Mouse (Mus musculus): ENCODE measurements at regions not wholly inside any gene's neighbourhood (a gene's known extent, or its start where the extent isn't known, plus 50 kb on each side); places are given as distances from the start of the nearest gene placed in this dataset.
"Not testable (repeated sequence)": the region's sequence is repeated elsewhere in the genome, so short reads cannot be mapped to it uniquely, and the experiment has no call there.

DNA sequence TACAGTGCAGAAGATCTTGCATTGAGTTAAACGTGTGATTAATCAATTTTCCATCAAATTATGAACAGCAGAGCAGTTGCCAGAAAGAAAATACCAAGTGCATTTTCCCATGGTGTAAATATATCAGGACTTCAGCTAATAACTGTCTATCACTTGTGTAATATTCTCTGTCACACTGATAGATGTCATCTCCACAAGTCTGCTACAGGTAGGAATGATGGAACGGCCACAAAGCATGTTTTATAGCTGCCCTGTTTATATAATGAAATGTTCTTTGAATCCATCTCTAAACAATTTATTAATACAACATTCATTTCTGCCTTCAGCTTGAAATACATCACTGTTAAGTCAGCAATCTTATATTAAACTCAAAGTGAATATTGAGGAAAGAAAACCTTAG is 272.9 kb upstream of the Zic4 start:
- H3K36me3 ChIP-seq (replicated peaks): no peaks in the 10 kb centered on the region
- H3K4me1 ChIP-seq: no peaks in the 10 kb centered on the region
- WGBS: 79% methylated on average over 2 of the region's 2 CpGs
- no peak overlapping the region for H3K27ac ChIP-seq
- DNase-seq (ENCODE audit: extremely low spot score, low spot score): no peak
- H3K9me3 ChIP-seq: no peaks in the 10 kb centered on the region
- H3K27me3 ChIP-seq (ENCODE audit: poor library complexity, severe bottlenecking): no peaks in the 10 kb centered on the region
- no peak overlapping the region for H3K4me3 ChIP-seq

GRCm38 (mm10) chr9:91091421-91092050 is 270.7 kb upstream of the Zic4 start:
- no peak overlapping the region for H3K27ac ChIP-seq
- H3K36me3 ChIP-seq (replicated peaks): no peaks in the 10 kb centered on the region
- H3K4me1 ChIP-seq: no peaks in the 10 kb centered on the region
- no peak overlapping the region for H3K4me3 ChIP-seq
- H3K27me3 ChIP-seq (ENCODE audit: poor library complexity, severe bottlenecking): no peaks in the 10 kb centered on the region
- no peak for DNase-seq (ENCODE audit: extremely low spot score, low spot score)
- no peaks in the 10 kb centered on the region for H3K9me3 ChIP-seq
- 97% methylated on average over 1 of the region's 1 CpGs for WGBS

DNA sequence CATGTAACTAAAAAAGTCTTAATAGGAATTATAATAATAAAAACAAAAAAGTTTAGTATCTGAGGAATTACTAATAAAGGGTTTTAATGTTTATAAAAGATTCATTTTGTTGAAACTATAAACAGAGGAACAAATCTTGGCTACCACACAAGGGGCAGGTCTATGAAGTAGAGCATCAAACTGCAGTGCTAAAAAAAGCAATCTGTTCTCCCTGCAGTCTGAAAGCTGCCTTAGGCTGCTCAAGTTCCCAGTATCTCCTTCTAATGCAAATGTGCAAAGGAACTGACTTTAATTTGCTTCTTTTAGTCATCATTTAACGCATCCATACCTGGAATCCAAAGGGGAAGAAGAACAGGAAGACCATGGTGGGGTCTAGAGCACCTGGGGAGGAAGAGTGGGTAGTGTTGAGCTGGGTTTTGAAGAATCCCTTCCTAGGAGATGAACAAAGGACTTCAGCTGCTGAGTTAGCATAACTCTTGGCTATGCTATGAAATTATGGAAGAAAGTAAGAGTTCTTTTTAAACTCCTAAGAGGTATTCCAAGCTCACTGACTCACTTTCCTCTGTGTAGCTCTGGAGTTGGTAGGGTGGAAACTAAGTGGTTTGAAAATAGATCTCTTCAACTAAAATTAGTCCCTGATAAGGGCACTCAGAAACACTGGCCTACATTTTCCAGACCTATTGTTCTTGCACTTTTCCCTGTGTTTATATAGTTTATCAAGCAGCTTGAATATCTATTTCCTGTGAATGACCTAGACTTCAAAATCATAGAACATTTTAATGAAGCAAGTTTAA is 260.4 kb upstream of the Zic4 start:
- no peaks in the 10 kb centered on the region for H3K36me3 ChIP-seq (replicated peaks)
- DNase-seq (ENCODE audit: extremely low spot score, low spot score): no peak
- H3K4me3 ChIP-seq: no peak overlapping the region
- 57% methylated on average over 1 of the region's 1 CpGs for WGBS
- H3K4me1 ChIP-seq: no peaks in the 10 kb centered on the region
- no peaks in the 10 kb centered on the region for H3K27me3 ChIP-seq (ENCODE audit: poor library complexity, severe bottlenecking)
- H3K9me3 ChIP-seq: no peaks in the 10 kb centered on the region
- no peak overlapping the region for H3K27ac ChIP-seq

DNA sequence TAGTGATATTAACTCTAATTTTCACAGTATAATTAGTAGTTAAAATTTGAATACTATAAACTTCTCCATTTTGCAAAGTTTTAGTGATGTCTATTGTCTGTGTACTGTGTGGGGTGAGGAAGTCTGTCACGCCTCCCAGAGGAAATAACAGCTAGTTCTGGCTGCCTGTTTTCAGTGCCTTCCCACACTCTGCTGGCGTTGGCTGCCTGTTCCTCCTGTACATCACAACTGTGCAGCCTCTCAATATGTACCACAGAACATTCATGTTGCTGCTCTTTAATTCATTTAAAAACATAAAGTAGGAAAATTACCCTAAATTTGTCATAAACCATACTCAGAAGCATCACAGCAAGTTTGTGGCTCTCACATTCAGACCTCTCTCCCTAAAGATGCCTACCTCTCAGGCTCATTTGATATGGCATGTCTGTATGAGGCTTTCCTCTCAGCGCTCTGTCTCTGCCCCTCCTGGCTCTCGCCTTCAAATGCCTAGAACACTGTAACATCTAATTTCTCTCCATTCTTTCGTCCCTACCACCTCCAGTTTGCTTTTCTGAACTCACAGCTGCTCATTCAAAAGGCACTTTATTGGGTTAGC is 239.7 kb upstream of the Zic4 start:
- Histone ChIP-seq H3K4me1 (peaks cover 7% of the 10 kb centered on the region), H3K27ac (no peak overlapping the region), H3K9me3 (no peaks in the 10 kb centered on the region), H3K4me3 (no peak overlapping the region), H3K27me3 (ENCODE audit: poor library complexity, severe bottlenecking) (no peaks in the 10 kb centered on the region), H3K36me3 (replicated peaks) (no peaks in the 10 kb centered on the region)
- no peak for DNase-seq (ENCODE audit: extremely low spot score, low spot score)
- 81% methylated on average over 5 of the region's 5 CpGs for WGBS

DNA sequence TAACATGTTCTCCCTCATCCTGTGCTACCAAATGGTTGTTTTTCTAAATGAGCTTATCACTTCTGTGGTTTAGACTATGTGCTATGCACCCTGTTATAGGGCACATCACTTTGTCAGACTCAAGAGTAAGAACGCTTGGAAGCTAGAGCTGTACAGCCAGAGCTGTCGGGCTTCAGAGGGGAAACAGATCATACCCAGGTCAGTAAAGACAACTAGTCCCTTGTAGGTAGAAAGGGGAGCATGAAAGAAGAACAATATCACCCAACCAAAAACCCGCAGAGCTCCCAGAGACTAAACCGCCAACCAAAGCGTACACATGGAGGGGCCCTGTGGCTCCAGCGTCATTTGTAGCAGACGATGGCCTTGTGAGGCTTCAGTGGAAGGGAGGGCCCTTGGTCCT is 239.0 kb upstream of the Zic4 start:
- Histone ChIP-seq H3K27ac (no peak overlapping the region), H3K9me3 (no peaks in the 10 kb centered on the region), H3K27me3 (ENCODE audit: poor library complexity, severe bottlenecking) (no peaks in the 10 kb centered on the region), H3K4me1 (peaks cover 7% of the 10 kb centered on the region), H3K4me3 (no peak overlapping the region), H3K36me3 (replicated peaks) (no peaks in the 10 kb centered on the region)
- WGBS: 89% methylated on average over 7 of the region's 7 CpGs
- no peak for DNase-seq (ENCODE audit: extremely low spot score, low spot score)

DNA sequence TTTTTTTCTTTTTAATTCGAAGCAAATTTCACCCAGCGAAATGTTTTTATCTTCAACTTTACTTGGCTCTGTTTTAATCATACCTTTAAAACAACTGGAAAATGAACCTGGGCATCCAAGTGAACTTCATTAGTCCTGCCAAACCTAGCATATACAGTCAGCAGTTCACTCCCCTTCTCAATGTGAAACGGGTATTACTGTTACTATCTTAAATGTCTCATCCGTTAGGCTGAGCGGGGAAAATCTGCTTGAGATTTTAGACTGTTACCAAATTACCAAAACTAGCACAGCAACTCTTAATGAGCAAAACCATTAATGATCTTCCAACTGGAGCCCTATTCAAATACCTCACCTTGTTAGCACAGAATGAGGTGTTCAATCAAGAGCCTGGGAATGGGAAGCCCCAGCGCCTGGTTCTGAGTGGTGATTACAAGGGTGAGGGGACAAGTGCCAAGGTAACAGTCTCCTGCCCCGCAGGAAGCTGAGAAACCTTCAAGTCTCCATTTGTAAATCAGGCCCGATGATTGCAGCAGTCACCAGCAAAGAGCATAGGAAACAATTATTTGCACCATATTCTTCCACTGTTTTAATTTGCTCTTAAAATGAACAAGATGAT is 235.5 kb upstream of the Zic4 start:
- DNase-seq (ENCODE audit: extremely low spot score, low spot score): no peak
- peaks cover 7% of the 10 kb centered on the region for H3K4me1 ChIP-seq
- no peaks in the 10 kb centered on the region for H3K9me3 ChIP-seq
- H3K27me3 ChIP-seq (ENCODE audit: poor library complexity, severe bottlenecking): no peaks in the 10 kb centered on the region
- no peak overlapping the region for H3K27ac ChIP-seq
- WGBS: 66% methylated on average over 8 of the region's 8 CpGs
- H3K36me3 ChIP-seq (replicated peaks): no peaks in the 10 kb centered on the region
- no peak overlapping the region for H3K4me3 ChIP-seq

GRCm38 (mm10) chr9:91128491-91128890 is 233.7 kb upstream of the Zic4 start:
- not testable (repeated sequence) for DNase-seq (ENCODE audit: extremely low spot score, low spot score); H3K27me3 ChIP-seq (ENCODE audit: poor library complexity, severe bottlenecking); H3K27ac ChIP-seq; H3K4me1 ChIP-seq; H3K36me3 ChIP-seq (replicated peaks); H3K4me3 ChIP-seq; H3K9me3 ChIP-seq
- 60% methylated on average over 2 of the region's 2 CpGs for WGBS

DNA sequence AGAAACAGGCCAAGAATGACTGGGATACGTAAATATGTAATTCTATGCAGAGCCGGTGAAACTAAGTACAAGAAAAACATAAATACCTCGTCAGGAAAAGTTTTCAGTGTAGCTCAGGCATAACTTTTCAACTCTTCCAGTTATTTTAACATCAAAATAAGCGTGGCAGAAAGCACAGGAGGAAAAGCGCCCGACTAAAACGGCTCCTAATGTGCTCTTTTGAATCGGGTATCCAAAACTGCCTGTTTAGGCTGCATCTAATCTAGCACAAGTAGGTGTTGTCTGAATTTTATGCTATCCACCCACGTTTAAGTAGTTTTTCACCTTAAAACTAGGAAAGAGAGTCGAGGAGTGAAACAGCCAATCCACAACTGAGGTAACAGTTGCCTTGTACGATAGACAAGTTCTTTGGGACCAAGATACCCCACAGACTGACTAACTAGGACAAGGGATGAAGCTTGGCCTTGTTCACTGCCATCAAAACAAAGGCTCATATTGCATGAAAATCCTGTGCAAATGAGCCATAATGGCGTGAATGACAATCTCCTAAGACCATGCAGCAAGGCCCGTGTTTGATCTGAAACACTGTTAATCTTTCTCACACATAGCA is 232.0 kb upstream of the Zic4 start:
- DNase-seq (ENCODE audit: extremely low spot score, low spot score): no peak
- peaks cover 7% of the 10 kb centered on the region for H3K4me1 ChIP-seq
- H3K4me3 ChIP-seq: no peak overlapping the region
- no peaks in the 10 kb centered on the region for H3K9me3 ChIP-seq
- no peaks in the 10 kb centered on the region for H3K36me3 ChIP-seq (replicated peaks)
- 85% methylated on average over 13 of the region's 13 CpGs for WGBS
- no peak overlapping the region for H3K27ac ChIP-seq
- no peaks in the 10 kb centered on the region for H3K27me3 ChIP-seq (ENCODE audit: poor library complexity, severe bottlenecking)

DNA sequence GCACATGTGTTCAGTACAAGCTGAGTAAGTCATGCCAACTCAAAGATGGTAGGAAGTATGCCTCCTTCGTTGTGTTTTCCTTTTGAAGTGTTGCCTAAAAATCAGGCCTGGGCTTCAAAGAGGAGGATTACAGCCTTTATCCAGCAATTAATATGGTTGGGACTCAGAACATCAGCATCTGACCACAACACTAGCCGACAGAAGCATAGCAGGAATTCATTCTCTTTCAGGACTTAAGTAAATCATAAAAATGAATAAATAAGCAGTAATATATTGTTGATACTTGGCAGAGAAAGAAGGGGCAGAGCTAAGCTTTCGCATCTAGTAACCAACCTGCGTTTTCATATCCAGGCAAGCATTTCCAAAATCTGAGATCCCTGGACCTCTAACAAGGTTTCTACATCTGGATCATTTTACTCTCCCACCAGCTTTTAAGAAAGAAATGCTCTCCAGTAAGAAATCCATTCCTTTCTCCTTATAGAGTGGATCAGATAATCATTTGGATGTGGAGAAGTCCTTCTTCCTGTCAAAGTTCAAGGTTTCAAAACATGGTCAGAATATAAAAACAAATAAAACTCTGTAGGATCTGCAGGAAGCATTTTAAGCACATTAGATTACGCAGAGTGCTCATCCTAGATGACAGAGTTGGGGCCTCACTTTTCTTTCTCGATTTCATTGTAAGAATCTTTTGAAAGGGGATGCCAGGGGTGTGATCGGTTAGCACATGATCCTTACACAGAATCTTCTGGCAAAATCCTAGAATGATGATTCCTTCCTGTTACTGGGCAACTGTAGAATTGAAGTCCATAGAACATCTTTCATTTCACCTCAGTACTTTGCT is 230.6 kb upstream of the Zic4 start:
- Histone ChIP-seq H3K27me3 (ENCODE audit: poor library complexity, severe bottlenecking) (no peaks in the 10 kb centered on the region), H3K27ac (no peak overlapping the region), H3K4me3 (no peak overlapping the region), H3K9me3 (no peaks in the 10 kb centered on the region), H3K4me1 (peaks cover 6% of the 10 kb centered on the region), H3K36me3 (replicated peaks) (no peaks in the 10 kb centered on the region)
- WGBS: 78% methylated on average over 7 of the region's 7 CpGs
- DNase-seq (ENCODE audit: extremely low spot score, low spot score): no peak

DNA sequence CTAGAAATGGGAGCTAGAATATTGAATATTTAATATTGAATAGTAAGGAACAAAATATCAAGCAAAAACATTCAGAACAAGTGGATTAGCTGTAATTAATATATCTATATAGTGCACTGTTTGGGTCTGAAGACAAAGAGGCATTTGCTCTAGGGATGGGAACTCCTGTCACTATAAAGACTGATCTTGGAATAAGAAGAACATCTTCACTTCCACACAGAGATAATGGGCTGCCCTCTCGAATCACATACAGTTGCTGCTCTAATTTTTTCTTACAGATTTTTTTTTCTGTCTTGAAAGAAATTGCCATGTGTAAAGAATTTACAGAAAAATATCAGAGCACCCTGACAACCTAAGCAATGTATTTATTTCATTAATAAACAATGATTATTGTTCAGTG is 229.7 kb upstream of the Zic4 start:
- Histone ChIP-seq H3K4me1 (no peaks in the 10 kb centered on the region), H3K36me3 (replicated peaks) (no peaks in the 10 kb centered on the region), H3K27me3 (ENCODE audit: poor library complexity, severe bottlenecking) (no peaks in the 10 kb centered on the region), H3K4me3 (no peak overlapping the region), H3K27ac (no peak overlapping the region), H3K9me3 (no peaks in the 10 kb centered on the region)
- WGBS: 82% methylated on average over 1 of the region's 1 CpGs
- DNase-seq (ENCODE audit: extremely low spot score, low spot score): no peak

GRCm38 (mm10) chr9:91133256-91133920 is 228.8 kb upstream of the Zic4 start:
- no peaks in the 10 kb centered on the region for H3K36me3 ChIP-seq (replicated peaks)
- no peaks in the 10 kb centered on the region for H3K9me3 ChIP-seq
- no peak overlapping the region for H3K4me3 ChIP-seq
- DNase-seq (ENCODE audit: extremely low spot score, low spot score): no peak
- no peaks in the 10 kb centered on the region for H3K4me1 ChIP-seq
- no peak overlapping the region for H3K27ac ChIP-seq
- H3K27me3 ChIP-seq (ENCODE audit: poor library complexity, severe bottlenecking): no peaks in the 10 kb centered on the region
- WGBS: 85% methylated on average over 3 of the region's 3 CpGs

DNA sequence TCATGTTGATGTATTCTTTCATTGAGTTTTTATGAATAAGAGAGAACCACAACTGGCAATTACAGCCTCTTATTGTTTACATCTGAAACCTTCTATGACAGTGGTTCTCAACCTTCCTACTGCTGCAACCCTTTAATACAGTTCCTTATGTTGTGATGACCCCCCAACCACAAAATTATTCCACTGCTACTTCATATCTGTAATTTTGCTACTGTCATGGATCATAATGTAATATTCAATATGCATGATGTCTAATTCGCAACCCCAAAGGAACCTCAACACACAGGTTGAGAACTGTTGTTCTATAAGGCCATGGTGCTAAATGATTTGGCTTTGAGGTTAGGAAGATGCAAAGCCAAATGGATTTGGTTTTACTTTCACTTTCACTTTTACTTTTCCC is 227.9 kb upstream of the Zic4 start:
- Histone ChIP-seq H3K27ac (no peak overlapping the region), H3K9me3 (no peaks in the 10 kb centered on the region), H3K4me3 (no peak overlapping the region), H3K36me3 (replicated peaks) (no peaks in the 10 kb centered on the region), H3K4me1 (no peaks in the 10 kb centered on the region), H3K27me3 (ENCODE audit: poor library complexity, severe bottlenecking) (no peaks in the 10 kb centered on the region)
- DNase-seq (ENCODE audit: extremely low spot score, low spot score): no peak
- WGBS: 95% methylated on average over 1 of the region's 1 CpGs
